Mouse (Mus musculus) neural tube, embryonic 11.5 days (tissue): ENCODE measurements around the gene Amh. TPM values are rescaled to one million over a fixed set of nuclear protein-coding genes. Genes with fewer than 3 reads are reported as not detected.

Source experiments
- ATAC-seq: fragments of 200-750 bp; cut with Nextera tagmentation; 2 replicates; pipeline ENCODE4 v1.8.0; 2017; ENCODE audit warnings: moderate number of reproducible peaks, mild to moderate bottlenecking, moderate TSS enrichment, moderate library complexity; ENCODE audit not compliant: insufficient read depth, low FRiP score, low TSS enrichment
- DNase-seq: peaks from one replicate; pipeline ENCODE4 v3.0.0-alpha.2; 2015; ENCODE audit warnings: low spot score
- H3K27ac ChIP-seq: fragments of 300-500 bp; sonication (generic); 2 replicates; pipeline ENCODE4 v1.5.1; 2014; ENCODE audit warnings: low read depth, mild to moderate bottlenecking, low read length
- H3K27me3 ChIP-seq: fragments of 300-500 bp; sonication (generic); 2 replicates; pipeline ENCODE4 v1.6.1; 2014; ENCODE audit warnings: mild to moderate bottlenecking, low read length, mixed read lengths; ENCODE audit not compliant: control insufficient read depth, insufficient read depth
- H3K36me3 ChIP-seq: fragments of 300-500 bp; sonication (generic); 2 replicates; pipeline ENCODE4 v1.6.1; 2014; ENCODE audit warnings: mild to moderate bottlenecking, low read length, moderate library complexity, mixed read lengths; ENCODE audit not compliant: control insufficient read depth, insufficient read depth
- H3K4me1 ChIP-seq: fragments of 300-500 bp; sonication (generic); 2 replicates; pipeline ENCODE4 v1.6.1; 2014; ENCODE audit warnings: low read length, mixed read lengths; ENCODE audit not compliant: control insufficient read depth, insufficient read depth
- H3K4me2 ChIP-seq: fragments of 300-500 bp; sonication (generic); 2 replicates; pipeline ENCODE4 v1.6.1; 2014; ENCODE audit warnings: low read depth, mild to moderate bottlenecking, moderate library complexity
- H3K4me3 ChIP-seq: fragments of 300-500 bp; sonication (generic); 2 replicates; pipeline ENCODE4 v1.5.1; 2014; ENCODE audit warnings: low read depth, low read length
- H3K9ac ChIP-seq: fragments of 300-500 bp; sonication (generic); 2 replicates; pipeline ENCODE4 v1.6.1; 2014; ENCODE audit warnings: mild to moderate bottlenecking, low read length
- H3K9me3 ChIP-seq: fragments of 300-500 bp; sonication (generic); 2 replicates; pipeline ENCODE4 v1.6.1; 2016; ENCODE audit warnings: low read length; ENCODE audit not compliant: control insufficient read depth
- WGBS: fragments of 180-500 bp; shearing (Covaris S2); extraction: QIAGEN DNeasy Blood & Tissue Kit; methylation state at CpG from one replicate; pipeline ENCODE4 v1.1.7; 2014; 5-methylcytosine and 5-hydroxymethylcytosine counted together
- polyA plus RNA-seq: library from polyadenylated mRNA; unstranded; fragments of >200 nt; fragmentation: Nextera tagmentation; extraction: Ambion mirVana; gene quantifications from 2 replicates; pipeline ENCODE4 v1.2.1, GENCODE M21; 2014

Gene Amh
- polyA plus RNA-seq = not detected in 2 replicates

- Histone ChIP-seq H3K9ac (no peak within 1 kb of the TSS), H3K4me1 (peaks cover 22% of the 10 kb centered on the region), H3K9me3 (no peaks in the 10 kb centered on the region), H3K27me3 (peaks cover 15% of the 10 kb centered on the region), H3K4me3 (no peak within 1 kb of the TSS), H3K27ac (no peak within 1 kb of the TSS), H3K36me3 (peaks cover 33% of the 10 kb centered on the region), H3K4me2 (no peak within 1 kb of the TSS)
- DNase-seq (no peak), ATAC-seq (no peak)
- 72% methylated on average over 6 of the region's 6 CpGs for WGBS
Observed at GRCm38 (mm10) chr10:80804916-80805315, at the start of gene Amh. Amh (plus strand) TSS chr10:80805243.

GRCm38 (mm10) chr10:80755291-80756015 is 49.6 kb upstream of the Amh start:
- WGBS = 1% methylated on average over 65 of the region's 75 CpGs
- Histone ChIP-seq H3K4me1 (peaks cover 26% of the 10 kb centered on the region), H3K4me3 (peak overlapping the region; percentile 99), H3K36me3 (no peaks in the 10 kb centered on the region), H3K27ac (peak overlapping the region; percentile 83), H3K9me3 (no peaks in the 10 kb centered on the region), H3K4me2 (peak overlapping the region; percentile 79), H3K27me3 (no peaks in the 10 kb centered on the region), H3K9ac (peak overlapping the region; percentile 98)
- DNase-seq = no peak
- no peak for ATAC-seq

- Histone ChIP-seq H3K27ac (no peak overlapping the region), H3K9me3 (no peaks in the 10 kb centered on the region), H3K4me1 (peaks cover 26% of the 10 kb centered on the region), H3K9ac (peak overlapping the region; percentile 98), H3K4me2 (peak overlapping the region; percentile 79), H3K36me3 (no peaks in the 10 kb centered on the region), H3K4me3 (peak overlapping the region; percentile 99), H3K27me3 (no peaks in the 10 kb centered on the region)
- DNase-seq = no peak
- WGBS = 37% methylated on average over 3 of the region's 3 CpGs
- no peak for ATAC-seq
Observed at GRCm38 (mm10) chr10:80756099-80756498, 48.9 kb upstream of the Amh start.

- Histone ChIP-seq H3K9ac (peak overlapping the region; percentile 98), H3K9me3 (no peaks in the 10 kb centered on the region), H3K27me3 (no peaks in the 10 kb centered on the region), H3K27ac (no peak overlapping the region), H3K36me3 (no peaks in the 10 kb centered on the region), H3K4me3 (peak overlapping the region; percentile 99), H3K4me2 (peak overlapping the region; percentile 79), H3K4me1 (peaks cover 26% of the 10 kb centered on the region)
- DNase-seq = no peak
- no peak for ATAC-seq
- WGBS = 82% methylated on average over 2 of the region's 2 CpGs
Observed at GRCm38 (mm10) chr10:80756509-80756908, 48.5 kb upstream of the Amh start.

GRCm38 (mm10) chr10:80756967-80757366 is 48.1 kb upstream of the Amh start:
- Histone ChIP-seq H3K9ac (peak overlapping the region; percentile 18; the same call in 1 of the 2 replicates), H3K4me2 (peak overlapping the region; percentile 79; the same call in 1 of the 2 replicates), H3K27me3 (no peaks in the 10 kb centered on the region), H3K36me3 (no peaks in the 10 kb centered on the region), H3K9me3 (no peaks in the 10 kb centered on the region), H3K4me1 (peaks cover 26% of the 10 kb centered on the region), H3K27ac (no peak overlapping the region), H3K4me3 (0 out of 2 replicates have a peak overlapping the region, but pooled peaks have one; percentile 6)
- ATAC-seq = no peak
- 77% methylated on average over 4 of the region's 4 CpGs for WGBS
- DNase-seq = no peak

- no peaks in the 10 kb centered on the region for H3K9me3 ChIP-seq
- WGBS = 35% methylated on average over 5 of the region's 5 CpGs
- H3K27ac ChIP-seq = no peak overlapping the region
- H3K4me2 ChIP-seq = no peak overlapping the region
- peaks cover 23% of the 10 kb centered on the region for H3K4me1 ChIP-seq
- no peaks in the 10 kb centered on the region for H3K36me3 ChIP-seq
- no peak for ATAC-seq
- peak; percentile 58 for DNase-seq
- H3K9ac ChIP-seq = no peak overlapping the region
- no peak overlapping the region for H3K4me3 ChIP-seq
- no peaks in the 10 kb centered on the region for H3K27me3 ChIP-seq
Observed at GRCm38 (mm10) chr10:80757717-80758116, 47.3 kb upstream of the Amh start.

GRCm38 (mm10) chr10:80758651-80759050 is 46.4 kb upstream of the Amh start:
- ATAC-seq (no peak), DNase-seq (no peak)
- no peaks in the 10 kb centered on the region for H3K27me3 ChIP-seq
- peaks cover 23% of the 10 kb centered on the region for H3K4me1 ChIP-seq
- H3K4me2 ChIP-seq = no peak overlapping the region
- H3K27ac ChIP-seq = no peak overlapping the region
- H3K36me3 ChIP-seq = no peaks in the 10 kb centered on the region
- H3K9ac ChIP-seq = no peak overlapping the region
- H3K4me3 ChIP-seq = no peak overlapping the region
- 81% methylated on average over 7 of the region's 7 CpGs for WGBS
- H3K9me3 ChIP-seq = no peaks in the 10 kb centered on the region

GRCm38 (mm10) chr10:80760596-80761524 is 44.2 kb upstream of the Amh start:
- H3K4me3 ChIP-seq = no peak overlapping the region
- ATAC-seq (no peak), DNase-seq (no peak)
- H3K4me2 ChIP-seq = no peak overlapping the region
- WGBS = 87% methylated on average over 4 of the region's 4 CpGs
- no peaks in the 10 kb centered on the region for H3K36me3 ChIP-seq
- H3K9me3 ChIP-seq = no peaks in the 10 kb centered on the region
- H3K9ac ChIP-seq = no peak overlapping the region
- H3K27ac ChIP-seq = no peak overlapping the region
- peaks cover 21% of the 10 kb centered on the region for H3K4me1 ChIP-seq
- no peaks in the 10 kb centered on the region for H3K27me3 ChIP-seq
